Mouse (Mus musculus) hindbrain, embryonic 11.5 days (tissue): ENCODE results near the gene Armh3. TPM values are rescaled to one million over a fixed set of nuclear protein-coding genes. Genes with fewer than 3 reads are reported as not detected.
A peak's percentile ranks its signal among the peaks of the same experiment; 100 is the strongest.
"Not testable (repeated sequence)": the region's sequence is repeated elsewhere in the genome, so short reads cannot be mapped to it uniquely, and the experiment has no call there.

Experiments
- ATAC-seq: fragments of 200-750 bp; cut with Nextera tagmentation; 2 replicates; pipeline ENCODE4 v1.8.0; 2017; ENCODE audit warnings: mild to moderate bottlenecking, moderate TSS enrichment, moderate library complexity; ENCODE audit not compliant: low FRiP score
- DNase-seq: peaks from one replicate; pipeline ENCODE4 v3.0.0-alpha.2; 2015; ENCODE audit warnings: low spot score
- H3K27ac ChIP-seq: fragments of 300-500 bp; sonication (generic); 2 replicates; pipeline ENCODE4 v1.5.1; 2014; ENCODE audit warnings: mild to moderate bottlenecking, low read depth, low read length
- H3K27me3 ChIP-seq: fragments of 300-500 bp; sonication (generic); 2 replicates; pipeline ENCODE4 v1.6.1; 2014; ENCODE audit warnings: mild to moderate bottlenecking, low read length, moderate library complexity, mixed read lengths; ENCODE audit not compliant: control insufficient read depth, insufficient read depth
- H3K36me3 ChIP-seq: fragments of 300-500 bp; sonication (generic); 2 replicates; pipeline ENCODE4 v1.6.1; 2014; ENCODE audit warnings: mild to moderate bottlenecking, low read length, moderate library complexity, mixed read lengths; ENCODE audit not compliant: control insufficient read depth, insufficient read depth
- H3K4me1 ChIP-seq: fragments of 300-500 bp; sonication (generic); replicated peaks from 2 replicates; pipeline ENCODE4 v1.6.1; 2014; ENCODE audit warnings: low read length, mixed read lengths; ENCODE audit not compliant: control insufficient read depth, insufficient read depth
- H3K4me2 ChIP-seq: fragments of 300-500 bp; sonication (generic); replicated peaks from 2 replicates; pipeline ENCODE4 v1.6.1; 2014; ENCODE audit warnings: mild to moderate bottlenecking, low read depth, low read length
- H3K4me3 ChIP-seq: fragments of 300-500 bp; sonication (generic); 2 replicates; pipeline ENCODE4 v1.5.1; 2014; ENCODE audit warnings: low read depth, low read length
- H3K9ac ChIP-seq: fragments of 300-500 bp; sonication (generic); 2 replicates; pipeline ENCODE4 v1.6.1; 2014; ENCODE audit warnings: low read depth, low read length
- H3K9me3 ChIP-seq: fragments of 300-500 bp; sonication (generic); 2 replicates; pipeline ENCODE4 v1.6.1; 2016; ENCODE audit warnings: low read length; ENCODE audit not compliant: control insufficient read depth
- WGBS: fragments of 180-500 bp; shearing (Covaris S2); extraction: QIAGEN DNeasy Blood & Tissue Kit; methylation state at CpG from one replicate; pipeline ENCODE4 v1.1.7; 2014; 5-methylcytosine and 5-hydroxymethylcytosine counted together
- polyA plus RNA-seq: library from polyadenylated mRNA; unstranded; fragments of >200 nt; fragmentation: Nextera tagmentation; extraction: Ambion mirVana; gene quantifications from 2 replicates; pipeline ENCODE4 v1.2.1, GENCODE M21; 2014

The Armh3 gene
- polyA plus RNA-seq, 1 experiment from 2014 or later = 15.3 TPM

- Histone ChIP-seq H3K4me1 (peaks cover 13% of the 10 kb centered on the region), H3K27ac (no peak overlapping the region), H3K4me2 (no peak overlapping the region), H3K9me3 (no peaks in the 10 kb centered on the region), H3K36me3 (no peaks in the 10 kb centered on the region), H3K27me3 (peaks cover 7% of the 10 kb centered on the region), H3K4me3 (no peak overlapping the region), H3K9ac (no peak overlapping the region)
- DNase-seq (peak; percentile 16), ATAC-seq (no peak)
- WGBS = 52% methylated on average over 12 of the region's 12 CpGs
These were observed 187.1 kb downstream of the Armh3 start for GRCm38 (mm10) chr19:45811028-45811674.

- H3K4me3 ChIP-seq = no peak overlapping the region
- peaks cover 8% of the 10 kb centered on the region for H3K4me1 ChIP-seq
- no peak for DNase-seq
- WGBS = 94% methylated on average over 4 of the region's 4 CpGs
- H3K36me3 ChIP-seq = no peaks in the 10 kb centered on the region
- no peak for ATAC-seq
- no peak overlapping the region for H3K27ac ChIP-seq
- no peaks in the 10 kb centered on the region for H3K9me3 ChIP-seq
- H3K4me2 ChIP-seq = no peak overlapping the region
- H3K27me3 ChIP-seq = peaks cover 2% of the 10 kb centered on the region; the same call in 1 of the 2 replicates
- no peak overlapping the region for H3K9ac ChIP-seq
These were observed 190.6 kb downstream of the Armh3 start for GRCm38 (mm10) chr19:45807732-45808131.

GRCm38 (mm10) chr19:45805817-45806216, 192.5 kb downstream of the Armh3 start:
- H3K4me3 ChIP-seq, H3K4me1 ChIP-seq, H3K27ac ChIP-seq, H3K36me3 ChIP-seq, H3K27me3 ChIP-seq, ATAC-seq, H3K9ac ChIP-seq, H3K9me3 ChIP-seq, DNase-seq, H3K4me2 ChIP-seq: not testable (repeated sequence)
- WGBS = 91% methylated on average over 6 of the region's 6 CpGs

- Histone ChIP-seq H3K4me2 (no peak overlapping the region), H3K36me3 (no peaks in the 10 kb centered on the region), H3K27ac (no peak overlapping the region), H3K4me3 (no peak overlapping the region), H3K9me3 (no peaks in the 10 kb centered on the region), H3K9ac (no peak overlapping the region), H3K27me3 (no peaks in the 10 kb centered on the region), H3K4me1 (no peaks in the 10 kb centered on the region)
- no peak for ATAC-seq
- 27% methylated on average over 11 of the region's 12 CpGs for WGBS
- peak; percentile 64 for DNase-seq
These were observed 193.5 kb downstream of the Armh3 start for GRCm38 (mm10) chr19:45804593-45805368.

- Histone ChIP-seq H3K9ac (no peak overlapping the region), H3K4me2 (no peak overlapping the region), H3K9me3 (no peaks in the 10 kb centered on the region), H3K27me3 (no peaks in the 10 kb centered on the region), H3K36me3 (no peaks in the 10 kb centered on the region), H3K4me3 (no peak overlapping the region), H3K4me1 (no peaks in the 10 kb centered on the region), H3K27ac (no peak overlapping the region)
- WGBS = 33% methylated on average over 4 of the region's 4 CpGs
- DNase-seq (no peak), ATAC-seq (no peak)
These were observed 194.9 kb downstream of the Armh3 start for GRCm38 (mm10) chr19:45803408-45803807.

- no peak overlapping the region for H3K4me3 ChIP-seq
- H3K27ac ChIP-seq = no peak overlapping the region
- H3K4me2 ChIP-seq = no peak overlapping the region
- H3K9ac ChIP-seq = no peak overlapping the region
- H3K36me3 ChIP-seq = no peaks in the 10 kb centered on the region
- WGBS = 75% methylated on average over 4 of the region's 4 CpGs
- H3K9me3 ChIP-seq = no peaks in the 10 kb centered on the region
- ATAC-seq (no peak), DNase-seq (no peak)
- no peaks in the 10 kb centered on the region for H3K4me1 ChIP-seq
- H3K27me3 ChIP-seq = no peaks in the 10 kb centered on the region
These were observed 195.6 kb downstream of the Armh3 start for GRCm38 (mm10) chr19:45802702-45803101.

GRCm38 (mm10) chr19:45796879-45797278, 201.4 kb downstream of the Armh3 start:
- DNase-seq = no peak
- Histone ChIP-seq H3K9me3 (no peaks in the 10 kb centered on the region), H3K4me2 (no peak overlapping the region), H3K4me1 (no peaks in the 10 kb centered on the region; the same call in 1 of the 2 replicates), H3K36me3 (no peaks in the 10 kb centered on the region), H3K9ac (no peak overlapping the region), H3K4me3 (no peak overlapping the region), H3K27me3 (no peaks in the 10 kb centered on the region), H3K27ac (no peak overlapping the region)
- no peak for ATAC-seq
- 75% methylated on average over 15 of the region's 15 CpGs for WGBS

- DNase-seq (peak; percentile 41), ATAC-seq (no peak)
- Histone ChIP-seq H3K9me3 (no peaks in the 10 kb centered on the region), H3K9ac (no peak overlapping the region), H3K4me3 (no peak overlapping the region), H3K36me3 (no peaks in the 10 kb centered on the region), H3K27me3 (no peaks in the 10 kb centered on the region), H3K4me1 (no peaks in the 10 kb centered on the region; the same call in 1 of the 2 replicates), H3K4me2 (peak overlapping the region; percentile 34), H3K27ac (no peak overlapping the region)
- WGBS = 10% methylated on average over 15 of the region's 15 CpGs
These were observed 202.2 kb downstream of the Armh3 start for GRCm38 (mm10) chr19:45796061-45796556.
